Mouse (Mus musculus) natural killer cell, adult 2 months (primary cell): ENCODE measurements at regions not wholly inside any gene's neighbourhood (a gene's known extent, or its start where the extent isn't known, plus 50 kb on each side); places are given as distances from the start of the nearest gene placed in this dataset.
"Not testable (repeated sequence)": the region's sequence is repeated elsewhere in the genome, so short reads cannot be mapped to it uniquely, and the experiment has no call there.

Source experiments
- DNase-seq, 2 experiments: peaks; one replicate each; pipeline ENCODE4 v3.0.0; 2022; ENCODE audit warnings: low spot score in 2 of 2

GRCm38 (mm10) chr2:128265014-128265990 is 139.5 kb downstream of the Bcl2l11 start:
- no peak for DNase-seq

- DNase-seq = no peak
Observed at GRCm38 (mm10) chr2:128270377-128271129, 144.7 kb downstream of the Bcl2l11 start.

GRCm38 (mm10) chr2:128272789-128273188 is 147.0 kb downstream of the Bcl2l11 start:
- DNase-seq = no peak

- DNase-seq = no peak
Observed at GRCm38 (mm10) chr2:128273292-128273691, 147.5 kb downstream of the Bcl2l11 start.

- no peak for DNase-seq
Observed at GRCm38 (mm10) chr2:128276337-128276736, 150.5 kb downstream of the Bcl2l11 start.

- no peak for DNase-seq
Observed at GRCm38 (mm10) chr2:128277387-128278123, 151.7 kb downstream of the Bcl2l11 start.

GRCm38 (mm10) chr2:128278124-128278432 is 152.2 kb downstream of the Bcl2l11 start:
- no peak for DNase-seq

- no peak for DNase-seq
Observed at GRCm38 (mm10) chr2:128278608-128279081, 152.8 kb downstream of the Bcl2l11 start.

GRCm38 (mm10) chr2:128279127-128279710 is 153.4 kb downstream of the Bcl2l11 start:
- no peak for DNase-seq

GRCm38 (mm10) chr2:128282591-128282990 is 156.8 kb downstream of the Bcl2l11 start:
- no peak for DNase-seq

GRCm38 (mm10) chr2:128284822-128285421 is 159.1 kb downstream of the Bcl2l11 start:
- DNase-seq = no peak

- no peak for DNase-seq
Observed at GRCm38 (mm10) chr2:128285457-128285856, 159.6 kb downstream of the Bcl2l11 start.

- no peak for DNase-seq
Observed at GRCm38 (mm10) chr2:128288138-128288551, 162.3 kb downstream of the Bcl2l11 start.

GRCm38 (mm10) chr2:128290609-128291008 is 164.8 kb downstream of the Bcl2l11 start:
- DNase-seq = no peak

GRCm38 (mm10) chr2:128294610-128295009 is 168.8 kb downstream of the Bcl2l11 start:
- no peak for DNase-seq

GRCm38 (mm10) chr2:128295018-128295424 is 169.2 kb downstream of the Bcl2l11 start:
- DNase-seq = peak; percentile 96 to 98

GRCm38 (mm10) chr2:128295726-128296234 is 169.9 kb downstream of the Bcl2l11 start:
- DNase-seq = no peak

GRCm38 (mm10) chr2:128296423-128296822 is 170.6 kb downstream of the Bcl2l11 start:
- not testable (repeated sequence) for DNase-seq

GRCm38 (mm10) chr2:128296897-128297296 is 171.1 kb downstream of the Bcl2l11 start:
- DNase-seq = peak; percentile 48 to 60

- no peak for DNase-seq
Observed at GRCm38 (mm10) chr2:128297821-128298220, 172.0 kb downstream of the Bcl2l11 start.

GRCm38 (mm10) chr2:128298996-128299395 is 173.2 kb downstream of the Bcl2l11 start:
- no peak for DNase-seq
